Mouse (Mus musculus): ENCODE results near the gene Phactr4. TPM values are rescaled to one million over a fixed set of nuclear protein-coding genes. Genes with fewer than 3 reads are reported as not detected.

Gene Phactr4
- polyA plus RNA-seq, 1 experiment from 2014 or later: 23.6 TPM

- H3K27me3 ChIP-seq (ENCODE audit: low read depth, poor library complexity, severe bottlenecking): no peaks in the 10 kb centered on the region
- no peak for DNase-seq (ENCODE audit: low spot score)
- no peaks in the 10 kb centered on the region for H3K9me3 ChIP-seq (replicated peaks)
- WGBS: 96% methylated on average over 13 of the region's 13 CpGs
- H3K4me1 ChIP-seq: peaks cover 17% of the 10 kb centered on the region
- no peak overlapping the region for H3K27ac ChIP-seq (replicated peaks)
- H3K36me3 ChIP-seq: peaks cover 92% of the 10 kb centered on the region
- H3K4me3 ChIP-seq: no peak overlapping the region
These were observed 83.3 kb downstream of the Phactr4 start for GRCm38 (mm10) chr4:132338943-132339342.

- 96% methylated on average over 6 of the region's 6 CpGs for WGBS
- Histone ChIP-seq H3K4me1 (peaks cover 25% of the 10 kb centered on the region), H3K27ac (replicated peaks) (no peak overlapping the region), H3K36me3 (peaks cover 72% of the 10 kb centered on the region), H3K4me3 (no peak overlapping the region), H3K9me3 (replicated peaks) (no peaks in the 10 kb centered on the region), H3K27me3 (ENCODE audit: low read depth, poor library complexity, severe bottlenecking) (no peaks in the 10 kb centered on the region)
- DNase-seq (ENCODE audit: low spot score): no peak
These were observed 89.4 kb downstream of the Phactr4 start for GRCm38 (mm10) chr4:132332880-132333279.

- H3K9me3 ChIP-seq (replicated peaks): no peaks in the 10 kb centered on the region
- no peak overlapping the region for H3K27ac ChIP-seq (replicated peaks)
- DNase-seq (ENCODE audit: low spot score): no peak
- no peaks in the 10 kb centered on the region for H3K27me3 ChIP-seq (ENCODE audit: low read depth, poor library complexity, severe bottlenecking)
- H3K4me3 ChIP-seq: no peak overlapping the region
- WGBS: 87% methylated on average over 3 of the region's 3 CpGs
- H3K4me1 ChIP-seq: peaks cover 25% of the 10 kb centered on the region
- peaks cover 62% of the 10 kb centered on the region for H3K36me3 ChIP-seq
These were observed 90.3 kb downstream of the Phactr4 start for GRCm38 (mm10) chr4:132331960-132332359.

GRCm38 (mm10) chr4:132329835-132330354 is 92.4 kb downstream of the Phactr4 start:
- Histone ChIP-seq H3K4me3 (peak overlapping the region; percentile 72), H3K36me3 (peaks cover 54% of the 10 kb centered on the region), H3K9me3 (replicated peaks) (no peaks in the 10 kb centered on the region), H3K27me3 (ENCODE audit: low read depth, poor library complexity, severe bottlenecking) (no peaks in the 10 kb centered on the region), H3K27ac (replicated peaks) (peak overlapping the region; percentile 92), H3K4me1 (peaks cover 25% of the 10 kb centered on the region)
- 8% methylated on average over 10 of the region's 10 CpGs for WGBS
- no peak for DNase-seq (ENCODE audit: low spot score)

GRCm38 (mm10) chr4:132329115-132329834 is 93.0 kb downstream of the Phactr4 start, which contains the start of gene Trnau1ap:
Gene Trnau1ap (minus strand): TSS chr4:132329538.
- DNase-seq (ENCODE audit: low spot score): peak; percentile 94
- H3K9me3 ChIP-seq (replicated peaks): no peaks in the 10 kb centered on the region
- H3K27ac ChIP-seq (replicated peaks): peak within 1 kb of the TSS; percentile 92
- H3K4me1 ChIP-seq: peaks cover 25% of the 10 kb centered on the region
- no peaks in the 10 kb centered on the region for H3K27me3 ChIP-seq (ENCODE audit: low read depth, poor library complexity, severe bottlenecking)
- peaks cover 54% of the 10 kb centered on the region for H3K36me3 ChIP-seq
- under 1% methylated on average over 52 of the region's 52 CpGs for WGBS
- H3K4me3 ChIP-seq: peak within 1 kb of the TSS; percentile 72

GRCm38 (mm10) chr4:132328391-132328982 is 93.8 kb downstream of the Phactr4 start:
- peak overlapping the region; percentile 92 for H3K27ac ChIP-seq (replicated peaks)
- 42% methylated on average over 14 of the region's 14 CpGs for WGBS
- H3K36me3 ChIP-seq: peaks cover 54% of the 10 kb centered on the region
- H3K9me3 ChIP-seq (replicated peaks): no peaks in the 10 kb centered on the region
- no peak for DNase-seq (ENCODE audit: low spot score)
- peaks cover 25% of the 10 kb centered on the region for H3K4me1 ChIP-seq
- H3K4me3 ChIP-seq: peak overlapping the region; percentile 72
- H3K27me3 ChIP-seq (ENCODE audit: low read depth, poor library complexity, severe bottlenecking): no peaks in the 10 kb centered on the region

- Histone ChIP-seq H3K4me3 (no peak overlapping the region), H3K27ac (replicated peaks) (no peak overlapping the region), H3K4me1 (peaks cover 25% of the 10 kb centered on the region), H3K36me3 (peaks cover 52% of the 10 kb centered on the region), H3K9me3 (replicated peaks) (no peaks in the 10 kb centered on the region), H3K27me3 (ENCODE audit: low read depth, poor library complexity, severe bottlenecking) (no peaks in the 10 kb centered on the region)
- 88% methylated on average over 5 of the region's 5 CpGs for WGBS
- DNase-seq (ENCODE audit: low spot score): no peak
These were observed 95.8 kb downstream of the Phactr4 start for GRCm38 (mm10) chr4:132326481-132326880.

GRCm38 (mm10) chr4:132315711-132316110 is 106.6 kb downstream of the Phactr4 start:
- DNase-seq (ENCODE audit: low spot score): no peak
- WGBS: 94% methylated on average over 8 of the region's 8 CpGs
- Histone ChIP-seq H3K4me1 (no peaks in the 10 kb centered on the region), H3K36me3 (peaks cover 87% of the 10 kb centered on the region), H3K27ac (replicated peaks) (no peak overlapping the region), H3K27me3 (ENCODE audit: low read depth, poor library complexity, severe bottlenecking) (no peaks in the 10 kb centered on the region), H3K4me3 (no peak overlapping the region), H3K9me3 (replicated peaks) (no peaks in the 10 kb centered on the region)

GRCm38 (mm10) chr4:132312627-132313026 is 109.7 kb downstream of the Phactr4 start:
- 84% methylated on average over 5 of the region's 5 CpGs for WGBS
- peaks cover 75% of the 10 kb centered on the region for H3K36me3 ChIP-seq
- H3K4me1 ChIP-seq: peaks cover 12% of the 10 kb centered on the region
- DNase-seq (ENCODE audit: low spot score): no peak
- H3K27me3 ChIP-seq (ENCODE audit: low read depth, poor library complexity, severe bottlenecking): no peaks in the 10 kb centered on the region
- no peak overlapping the region for H3K4me3 ChIP-seq
- H3K27ac ChIP-seq (replicated peaks): no peak overlapping the region
- H3K9me3 ChIP-seq (replicated peaks): no peaks in the 10 kb centered on the region

GRCm38 (mm10) chr4:132311801-132312200 is 110.5 kb downstream of the Phactr4 start:
- H3K9me3 ChIP-seq (replicated peaks): no peaks in the 10 kb centered on the region
- DNase-seq (ENCODE audit: low spot score): no peak
- no peak overlapping the region for H3K4me3 ChIP-seq
- 54% methylated on average over 3 of the region's 3 CpGs for WGBS
- H3K27me3 ChIP-seq (ENCODE audit: low read depth, poor library complexity, severe bottlenecking): no peaks in the 10 kb centered on the region
- H3K4me1 ChIP-seq: peaks cover 12% of the 10 kb centered on the region
- H3K27ac ChIP-seq (replicated peaks): no peak overlapping the region
- peaks cover 66% of the 10 kb centered on the region for H3K36me3 ChIP-seq

- no peak for DNase-seq (ENCODE audit: low spot score)
- peaks cover 61% of the 10 kb centered on the region for H3K36me3 ChIP-seq
- H3K4me1 ChIP-seq: peaks cover 12% of the 10 kb centered on the region
These were observed 111.1 kb downstream of the Phactr4 start for GRCm38 (mm10) chr4:132311209-132311608.

GRCm38 (mm10) chr4:132309849-132310472 is 112.3 kb downstream of the Phactr4 start:
- no peaks in the 10 kb centered on the region for H3K9me3 ChIP-seq (replicated peaks)
- WGBS: 38% methylated on average over 10 of the region's 10 CpGs
- H3K27ac ChIP-seq (replicated peaks): peak overlapping the region; percentile 96
- peak overlapping the region; percentile 91 for H3K4me3 ChIP-seq
- peaks cover 54% of the 10 kb centered on the region for H3K36me3 ChIP-seq
- H3K4me1 ChIP-seq: peaks cover 12% of the 10 kb centered on the region
- DNase-seq (ENCODE audit: low spot score): no peak
- H3K27me3 ChIP-seq (ENCODE audit: low read depth, poor library complexity, severe bottlenecking): no peaks in the 10 kb centered on the region

More at GRCm38 (mm10) chr4:132311209-132311608, 111.1 kb downstream of the Phactr4 start:
- Histone ChIP-seq H3K4me3 (no peak overlapping the region), H3K27ac (replicated peaks) (no peak overlapping the region), H3K27me3 (ENCODE audit: low read depth, poor library complexity, severe bottlenecking) (no peaks in the 10 kb centered on the region), H3K9me3 (replicated peaks) (no peaks in the 10 kb centered on the region)
- 35% methylated on average over 1 of the region's 1 CpGs for WGBS
